ENCODE assay signal across 8 mouse cellular contexts in genomic region chr3:30601175-30601574, GRCm38 (mm10). TPM values are rescaled to one million over a fixed set of nuclear protein-coding genes. Genes with fewer than 3 reads are reported as not detected.
DNase-seq lines count a peak whose midpoint lies in the region; ATAC-seq and TF ChIP-seq lines count a peak whose summit lies in the region.

No protein-coding gene starts in this region.

- 0 out of 2 replicates have a peak, but pooled peaks cover 5% of the 10 kb centered on the region for H3K36me3 ChIP-seq in hindbrain, postnatal 0 days (ENCODE audit: insufficient read depth, low read length)
- 0 out of 2 replicates have a peak, but pooled peaks cover 12% of the 10 kb centered on the region for H3K36me3 ChIP-seq in macrophage (ENCODE audit: inconsistent target)

- peak overlapping the region; percentile 54 for H3K4me2 ChIP-seq in hindbrain, postnatal 0 days (ENCODE audit: low read depth, low read length)

- no peaks in the 10 kb centered on the region for H3K4me1 ChIP-seq in hindbrain, postnatal 0 days (ENCODE audit: insufficient read depth, low read length)

- H3K27me3 ChIP-seq in hindbrain, postnatal 0 days (ENCODE audit: insufficient read depth, low read length) = no peaks in the 10 kb centered on the region

- H3K9ac ChIP-seq in hindbrain, postnatal 0 days (replicated peaks; ENCODE audit: low read length) = no peak overlapping the region; the same call in 1 of the 2 replicates

- TF ChIP-seq CTCF in gastrocnemius, adult 2 months (IDR thresholded peaks at IDR 0.05) = no peak
- no peak for TF ChIP-seq CTCF in hindbrain, postnatal 0 days (IDR thresholded peaks at IDR 0.05; ENCODE audit: low read depth)

- peaks cover 36% of the 10 kb centered on the region for H3K79me2 ChIP-seq in macrophage (ENCODE audit: inconsistent target)

- intact Hi-C loops in gastrocnemius, adult 2 months (cut with DNase I) = loop anchor here (2.0 to 5.0 kb wide), 3 partner anchors 191 to 491 kb away; partner anchors contain the start of gene Sec62

- peak; percentile 91 for DNase-seq in ZHBTc4 (ENCODE audit: low read depth, low spot score)
- peak; percentile 87 to 97 for DNase-seq in cerebellum, postnatal 36 days
- peak; percentile 85 for DNase-seq in gastrocnemius, adult 2 months
- peak; percentile 92 for DNase-seq in hindbrain, postnatal 0 days (ENCODE audit: low spot score)
- DNase-seq in left cerebral cortex, adult 18-20 months (ENCODE audit: low spot score in 2 of 2) = peak; percentile 89 to 92
- DNase-seq in retina, postnatal 7 days (ENCODE audit: low read depth, low spot score) = peak; percentile 81
- DNase-seq in urinary bladder, adult 2 months (ENCODE audit: low spot score) = peak; percentile 66

- no peaks in the 10 kb centered on the region for H3K9me3 ChIP-seq in hindbrain, postnatal 0 days (ENCODE audit: low read length)

- H3K4me3 ChIP-seq in gastrocnemius, adult 2 months = peak overlapping the region; percentile 99
- H3K4me3 ChIP-seq in hindbrain, postnatal 0 days (ENCODE audit: low read length) = peak overlapping the region; percentile 86
- peak overlapping the region; percentile 70 for H3K4me3 ChIP-seq in macrophage (ENCODE audit: inconsistent target)

- 0% methylated on average over 17 of the region's 17 CpGs for WGBS in hindbrain, postnatal 0 days
- WGBS in macrophage (ENCODE audit: missing documents) = under 1% methylated on average over 17 of the region's 17 CpGs

- peak; percentile 6; the same call in 1 of the 2 replicates for ATAC-seq in hindbrain, postnatal 0 days

- H3K27ac ChIP-seq in gastrocnemius, adult 2 months = peak overlapping the region; percentile 97
- H3K27ac ChIP-seq in hindbrain, postnatal 0 days = 0 out of 2 replicates have a peak overlapping the region, but pooled peaks have one; percentile 37
- H3K27ac ChIP-seq in macrophage = peak overlapping the region; percentile 80

RNA-seq across cellular contexts. Expression of gene Mynn, which starts 0.7 kb away (rescaled TPM):
- 10 to 100 TPM; 12.8 to 12.9 TPM for total RNA-seq in gastrocnemius, adult 2 months (2021)
- 16.6 and 18.5 TPM in 2 replicates for total RNA-seq in hindbrain, postnatal 0 days (2014; rRNA removed)
- 18.5 and 19.4 TPM in 2 replicates for polyA plus RNA-seq in hindbrain, postnatal 0 days (2015; fragmentation: Nextera tagmentation; extraction: Ambion mirVana)
- 10 to 100 TPM; 19.0 to 21.3 TPM for total RNA-seq in left cerebral cortex, adult 18-20 months (2021)
- 10 to 100 TPM; 14.3 to 37.3 (median 22.7) TPM for total RNA-seq in macrophage (2018; cell fraction: chromatin; rRNA removed)
- total RNA-seq in macrophage (2018; cell fraction: cytosol; rRNA removed) = 10 to 100 TPM in 22 of 26 experiments, 1 to 10 TPM in 4; 7.8 to 16.7 (median 12.8) TPM
- total RNA-seq in macrophage (2018; cell fraction: nucleus; rRNA removed) = 10 to 100 TPM; 15.3 to 36.8 (median 23.4) TPM
- 9.8 to 10.6 TPM (median 9.9 TPM) in 3 replicates for polyA plus RNA-seq in macrophage (2018)
- polyA plus RNA-seq in urinary bladder, adult 2 months (2012; rRNA removed) = 18.3 and 22.5 TPM in 2 replicates

RNA-seq across cellular contexts. Expression of gene Actrt3, which starts 1.4 kb away (rescaled TPM):
- total RNA-seq in gastrocnemius, adult 2 months (2021) = not detected
- 0.18 and 0.42 TPM in 2 replicates for total RNA-seq in hindbrain, postnatal 0 days (2014; rRNA removed)
- 0.56 and 0.89 TPM in 2 replicates for polyA plus RNA-seq in hindbrain, postnatal 0 days (2015; fragmentation: Nextera tagmentation; extraction: Ambion mirVana)
- total RNA-seq in left cerebral cortex, adult 18-20 months (2021) = 1 to 10 TPM; 1.1 to 1.2 TPM
- not detected for total RNA-seq in macrophage (2018; cell fraction: chromatin; rRNA removed)
- total RNA-seq in macrophage (2018; cell fraction: cytosol; rRNA removed) = not detected
- not detected for total RNA-seq in macrophage (2018; cell fraction: nucleus; rRNA removed)
- not detected in 3 replicates for polyA plus RNA-seq in macrophage (2018)
- not detected in 2 replicates for polyA plus RNA-seq in urinary bladder, adult 2 months (2012; rRNA removed)

RNA-seq across cellular contexts. Expression of gene Lrriq4, which starts 43.1 kb away (rescaled TPM):
- not detected for total RNA-seq in gastrocnemius, adult 2 months (2021)
- total RNA-seq in hindbrain, postnatal 0 days (2014; rRNA removed) = 0.37 TPM in 1 of 2 replicates, not detected in the other
- polyA plus RNA-seq in hindbrain, postnatal 0 days (2015; fragmentation: Nextera tagmentation; extraction: Ambion mirVana) = not detected in 2 replicates
- total RNA-seq in left cerebral cortex, adult 18-20 months (2021) = not detected
- total RNA-seq in macrophage (2018; cell fraction: chromatin; rRNA removed) = not detected
- not detected for total RNA-seq in macrophage (2018; cell fraction: cytosol; rRNA removed)
- not detected for total RNA-seq in macrophage (2018; cell fraction: nucleus; rRNA removed)
- not detected in 3 replicates for polyA plus RNA-seq in macrophage (2018)
- polyA plus RNA-seq in urinary bladder, adult 2 months (2012; rRNA removed) = 0.06 TPM in 1 of 2 replicates, not detected in the other

RNA-seq across cellular contexts. Expression of gene Lrrc34, which starts 46.5 kb away (rescaled TPM):
- not detected for total RNA-seq in gastrocnemius, adult 2 months (2021)
- total RNA-seq in hindbrain, postnatal 0 days (2014; rRNA removed) = 1.2 and 1.5 TPM in 2 replicates
- 1.4 and 1.7 TPM in 2 replicates for polyA plus RNA-seq in hindbrain, postnatal 0 days (2015; fragmentation: Nextera tagmentation; extraction: Ambion mirVana)
- total RNA-seq in left cerebral cortex, adult 18-20 months (2021) = not detected
- not detected for total RNA-seq in macrophage (2018; cell fraction: chromatin; rRNA removed)
- total RNA-seq in macrophage (2018; cell fraction: cytosol; rRNA removed) = not detected
- total RNA-seq in macrophage (2018; cell fraction: nucleus; rRNA removed) = not detected
- not detected in 3 replicates for polyA plus RNA-seq in macrophage (2018)
- 0.25 and 0.27 TPM in 2 replicates for polyA plus RNA-seq in urinary bladder, adult 2 months (2012; rRNA removed)

RNA-seq across cellular contexts. Expression of gene Mecom, which starts 53.4 kb away (rescaled TPM):
- total RNA-seq in gastrocnemius, adult 2 months (2021) = 1 to 10 TPM; 5.8 to 6.9 TPM
- 6.9 and 8.3 TPM in 2 replicates for total RNA-seq in hindbrain, postnatal 0 days (2014; rRNA removed)
- polyA plus RNA-seq in hindbrain, postnatal 0 days (2015; fragmentation: Nextera tagmentation; extraction: Ambion mirVana) = 4.1 and 4.5 TPM in 2 replicates
- total RNA-seq in left cerebral cortex, adult 18-20 months (2021) = 1 to 10 TPM; 3.5 to 4.2 TPM
- total RNA-seq in macrophage (2018; cell fraction: chromatin; rRNA removed) = 1 to 10 TPM in 1 of 26 experiments, under 1 TPM in 2, not detected in 23; 0.12 to 3.5 (median 0.37) TPM
- total RNA-seq in macrophage (2018; cell fraction: cytosol; rRNA removed) = not detected
- total RNA-seq in macrophage (2018; cell fraction: nucleus; rRNA removed) = not detected
- not detected in 3 replicates for polyA plus RNA-seq in macrophage (2018)
- polyA plus RNA-seq in urinary bladder, adult 2 months (2012; rRNA removed) = 48.8 and 53.3 TPM in 2 replicates

Comparison
In these comparisons a context has a peak if more than half of its experiments do, and no peak if none do; other contexts are left out.
1. Peak in every context shown above with its lines: DNase-seq, ATAC-seq, H3K4me3 ChIP-seq and H3K27ac ChIP-seq.
2. H3K27ac ChIP-seq: peak in every context shown above with its lines; median percentile 97 in gastrocnemius, adult 2 months; 80 in macrophage; 37 in hindbrain, postnatal 0 days.